In the genomic region with DNA sequence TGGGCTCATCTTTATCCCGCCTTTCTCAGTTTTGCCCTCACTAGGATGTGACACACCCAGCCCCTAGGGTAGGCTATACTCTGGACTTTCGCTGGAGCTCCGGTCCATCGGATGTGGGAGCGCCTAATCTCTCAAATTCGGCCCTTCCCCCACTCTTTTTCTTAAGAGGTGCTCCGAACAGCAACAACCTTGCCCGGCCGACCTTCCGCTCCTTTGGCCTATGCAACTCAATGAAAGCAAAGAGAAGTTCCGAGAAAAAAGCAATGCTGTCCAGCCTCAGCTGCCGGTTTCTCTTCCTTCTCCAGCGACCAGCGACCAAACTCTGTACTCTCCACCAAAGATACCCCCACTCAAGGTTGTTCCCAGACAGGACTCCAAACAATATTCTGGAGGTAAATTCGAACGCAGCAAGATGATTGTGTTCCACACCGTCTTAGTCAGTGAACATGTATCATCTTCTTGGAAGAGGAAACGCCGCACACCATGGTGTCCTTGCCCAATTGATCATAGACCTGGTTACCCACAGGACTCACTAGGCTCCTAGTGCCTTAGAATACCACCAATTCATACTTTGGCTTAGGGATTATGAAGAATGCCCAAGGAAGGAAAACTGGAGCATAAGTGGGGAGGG, we compare ENCODE assay signal across 10 mouse cellular contexts.
DNase-seq lines count a peak whose midpoint lies in the region; ATAC-seq and TF ChIP-seq lines count a peak whose summit lies in the region.
"Had no signal": no experiment of that assay in that cellular context is flagged by ENCODE, and none has a peak within 500 bp of the region (broad histone marks: within the 10 kb centered on the region; RNA-seq: fewer than 3 reads in every experiment).

No protein-coding gene starts in this region.

- TF ChIP-seq CTCF in cortical plate, adult 2 months (IDR thresholded peaks at IDR 0.05; ENCODE audit: extremely low read depth, insufficient read depth, low read length): no peak

- peaks cover 2% of the 10 kb centered on the region for H3K4me1 ChIP-seq in cortical plate, adult 2 months (ENCODE audit: control insufficient read depth, insufficient read depth, low read length)
- peaks cover 29% of the 10 kb centered on the region for H3K4me1 ChIP-seq in hindbrain, embryonic 15.5 days (replicated peaks)

- WGBS in hindbrain, embryonic 15.5 days: 5% methylated on average over 19 of the region's 19 CpGs

- peak overlapping the region; percentile 69 for H3K27ac ChIP-seq in cortical plate, adult 2 months (ENCODE audit: insufficient read depth, low read length)
- peak overlapping the region; percentile 98 for H3K27ac ChIP-seq in hindbrain, embryonic 15.5 days (replicated peaks)
- H3K27ac ChIP-seq: liver, embryonic 15.5 days had no signal

- peak overlapping the region; percentile 31 for H3K4me3 ChIP-seq in cortical plate, adult 2 months (ENCODE audit: insufficient read depth, low read length)
- peak overlapping the region; percentile 77 for H3K4me3 ChIP-seq in hindbrain, embryonic 15.5 days
- no peak overlapping the region for H3K4me3 ChIP-seq in myocyte
- H3K4me3 ChIP-seq: liver, embryonic 15.5 days had no signal

- H3K36me3 ChIP-seq in hindbrain, embryonic 15.5 days: no peaks in the 10 kb centered on the region
- H3K36me3 ChIP-seq in myocyte (ENCODE audit: control insufficient read depth, insufficient read depth): no peaks in the 10 kb centered on the region
- H3K36me3 ChIP-seq: liver, embryonic 15.5 days had no signal

- ATAC-seq in cerebellum, adult (ENCODE audit: insufficient number of reproducible peaks, low FRiP score, low TSS enrichment): no peak
- ATAC-seq in hindbrain, embryonic 15.5 days (ENCODE audit: low FRiP score, low read depth): no peak

- TF ChIP-seq POLR2A in cortical plate, adult 2 months (IDR thresholded peaks at IDR 0.05; ENCODE audit: extremely low read depth, insufficient read depth, low read length): no peak
- no peak for TF ChIP-seq POLR2A in myocyte (IDR thresholded peaks at IDR 0.05; ENCODE audit: insufficient read length, low read depth)

- H3K9ac ChIP-seq in hindbrain, embryonic 15.5 days: peak overlapping the region; percentile 31; the same call in 1 of the 2 replicates
- H3K9ac ChIP-seq: liver, embryonic 15.5 days had no signal

- H3K79me2 ChIP-seq in myocyte (ENCODE audit: control insufficient read depth, insufficient read depth): no peaks in the 10 kb centered on the region

- peak overlapping the region; percentile 78 for H3K4me2 ChIP-seq in hindbrain, embryonic 15.5 days
- peak overlapping the region; percentile 49 for H3K4me2 ChIP-seq in myocyte (ENCODE audit: low read depth)
- H3K4me2 ChIP-seq: liver, embryonic 15.5 days had no signal

- no peaks in the 10 kb centered on the region for H3K9me3 ChIP-seq in hindbrain, embryonic 15.5 days
- H3K9me3 ChIP-seq: liver, embryonic 15.5 days had no signal

- no peak overlapping the region for H3ac ChIP-seq in myocyte (ENCODE audit: control insufficient read depth, insufficient read length)

- DNase-seq in cerebellum, adult 11 months: peak; percentile 38
- DNase-seq in gastrocnemius, postnatal 36 days: no peak
- no peak for DNase-seq in spleen, postnatal 36 days (ENCODE audit: low spot score in 2 of 2)
- no peak for DNase-seq in ovary, postnatal 10 days (ENCODE audit: low spot score)
- DNase-seq: heart, adult 11 months had no signal

- no peaks in the 10 kb centered on the region for H3K27me3 ChIP-seq in hindbrain, embryonic 15.5 days
- peaks cover 10% of the 10 kb centered on the region for H3K27me3 ChIP-seq in myocyte (ENCODE audit: control insufficient read depth, insufficient read depth, insufficient read length)

- intact Hi-C loops in gastrocnemius, postnatal 36 days (cut with DNase I): loop anchor here (10.0 kb wide), 2 partner anchors 631 to 1041 kb away; no protein-coding TSS in a partner anchor

TF ChIP-seq in myocyte, 11 proteins besides CTCF, POLR2A, EP300 and RAD21:
- TF ChIP-seq MYOD1 (IDR thresholded peaks at IDR 0.05; ENCODE audit: control insufficient read depth in 1 of 3, insufficient read length in 2 of 3, low read depth in 2 of 3): no peak
- no peak for TF ChIP-seq REST (IDR thresholded peaks at IDR 0.05; ENCODE audit: insufficient read depth, insufficient read length)
- TF ChIP-seq CEBPB (IDR thresholded peaks at IDR 0.05; ENCODE audit: insufficient read depth, poor library complexity, severe bottlenecking): no peak
- no peak for TF ChIP-seq MAX (IDR thresholded peaks at IDR 0.05; ENCODE audit: low read depth)
- TF ChIP-seq E2F4 (IDR thresholded peaks at IDR 0.05; ENCODE audit: insufficient read depth): no peak
- no peak for TF ChIP-seq SRF (IDR thresholded peaks at IDR 0.05; ENCODE audit: control insufficient read depth, insufficient read length, low read depth)
- no peak for TF ChIP-seq USF1 (IDR thresholded peaks at IDR 0.05; ENCODE audit: low read depth)
- TF ChIP-seq MYOG (IDR thresholded peaks at IDR 0.05; ENCODE audit: control insufficient read depth in 1 of 3, insufficient read depth in 1 of 3, insufficient read length in 2 of 3, low read depth in 2 of 3): no peak
- TF ChIP-seq TCF12 (IDR thresholded peaks at IDR 0.05; ENCODE audit: insufficient read depth, poor library complexity, severe bottlenecking): no peak
